Mouse (Mus musculus): ENCODE measurements around the gene Hnf1b. TPM values are rescaled to one million over a fixed set of nuclear protein-coding genes. Genes with fewer than 3 reads are reported as not detected.

Gene Hnf1b
- total and polyA plus RNA-seq, 3 experiments, result 0.33 TPM; not detected in 2

GRCm38 (mm10) chr11:83882552-83882951, 32.7 kb downstream of the Hnf1b start:
- Histone ChIP-seq H3K27ac (no peak overlapping the region), H3K27me3 (ENCODE audit: control insufficient read depth, insufficient read depth, low read length) (no peaks in the 10 kb centered on the region), H3K4me3 (no peak overlapping the region), H3K36me3 (ENCODE audit: control insufficient read depth, insufficient read depth, low read length) (no peaks in the 10 kb centered on the region), H3K4me1 (ENCODE audit: control insufficient read depth, insufficient read depth, low read length) (0 out of 2 replicates have a peak, but pooled peaks cover 1% of the 10 kb centered on the region), H3K9ac (ENCODE audit: low read depth, low read length) (no peak overlapping the region), H3K79me2 (replicated peaks; ENCODE audit: control insufficient read depth, insufficient read depth, low read length) (no peaks in the 10 kb centered on the region)
- 21% methylated on average over 6 of the region's 6 CpGs for WGBS
- no peak for DNase-seq
- intact Hi-C loops (cut with DNase I), result no loop called here
- no peak for TF ChIP-seq EP300 (IDR thresholded peaks at IDR 0.05; ENCODE audit: insufficient read depth, low read depth, low read length)
- TF ChIP-seq POLR2A (IDR thresholded peaks at IDR 0.05; ENCODE audit: insufficient read depth, low read depth, low read length), result no peak
- TF ChIP-seq CTCF (IDR thresholded peaks at IDR 0.05), result no peak

- Histone ChIP-seq H3K27ac (no peak overlapping the region), H3K4me3 (no peak overlapping the region), H3K36me3 (ENCODE audit: control insufficient read depth, insufficient read depth, low read length) (no peaks in the 10 kb centered on the region), H3K79me2 (replicated peaks; ENCODE audit: control insufficient read depth, insufficient read depth, low read length) (no peaks in the 10 kb centered on the region), H3K9ac (ENCODE audit: low read depth, low read length) (no peak overlapping the region), H3K4me1 (ENCODE audit: control insufficient read depth, insufficient read depth, low read length) (no peaks in the 10 kb centered on the region), H3K27me3 (ENCODE audit: control insufficient read depth, insufficient read depth, low read length) (no peaks in the 10 kb centered on the region)
- no peak for DNase-seq
- intact Hi-C loops (cut with DNase I), result no loop called here
- no peak for TF ChIP-seq POLR2A (IDR thresholded peaks at IDR 0.05; ENCODE audit: insufficient read depth, low read depth, low read length)
- TF ChIP-seq CTCF (IDR thresholded peaks at IDR 0.05), result no peak
- no peak for TF ChIP-seq EP300 (IDR thresholded peaks at IDR 0.05; ENCODE audit: insufficient read depth, low read depth, low read length)
- WGBS, result 55% methylated on average over 6 of the region's 6 CpGs
Measured at GRCm38 (mm10) chr11:83883074-83883473, 33.2 kb downstream of the Hnf1b start.

DNA sequence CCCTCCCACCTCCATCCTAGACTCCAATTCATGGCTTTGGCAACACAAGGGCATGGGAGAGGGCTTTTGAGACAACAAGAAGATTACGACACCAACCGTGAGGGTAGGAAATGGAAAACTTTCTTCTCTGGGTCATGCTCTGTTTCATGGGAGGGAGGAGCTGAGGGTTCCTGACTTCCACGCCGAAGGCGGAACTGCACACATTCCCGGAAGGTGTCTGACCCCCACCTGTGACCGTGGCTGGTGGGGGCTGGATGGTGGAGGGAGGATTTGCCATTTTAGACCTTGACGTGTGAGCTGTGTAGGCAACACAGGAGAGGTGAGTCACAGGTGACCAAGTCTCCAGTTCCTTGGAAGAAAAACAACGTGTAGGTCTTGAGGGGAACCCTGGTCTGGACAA, 33.9 kb downstream of the Hnf1b start:
- TF ChIP-seq POLR2A (IDR thresholded peaks at IDR 0.05; ENCODE audit: insufficient read depth, low read depth, low read length), result no peak
- no peak for TF ChIP-seq EP300 (IDR thresholded peaks at IDR 0.05; ENCODE audit: insufficient read depth, low read depth, low read length)
- TF ChIP-seq CTCF (IDR thresholded peaks at IDR 0.05), result no peak
- no peaks in the 10 kb centered on the region for H3K79me2 ChIP-seq (replicated peaks; ENCODE audit: control insufficient read depth, insufficient read depth, low read length)
- DNase-seq, result no peak
- H3K4me3 ChIP-seq, result no peak overlapping the region
- intact Hi-C loops (cut with DNase I), result no loop called here
- WGBS, result 78% methylated on average over 9 of the region's 9 CpGs
- no peak overlapping the region for H3K27ac ChIP-seq
- no peaks in the 10 kb centered on the region for H3K36me3 ChIP-seq (ENCODE audit: control insufficient read depth, insufficient read depth, low read length)
- no peaks in the 10 kb centered on the region for H3K4me1 ChIP-seq (ENCODE audit: control insufficient read depth, insufficient read depth, low read length)
- H3K27me3 ChIP-seq (ENCODE audit: control insufficient read depth, insufficient read depth, low read length), result no peaks in the 10 kb centered on the region
- no peak overlapping the region for H3K9ac ChIP-seq (ENCODE audit: low read depth, low read length)

GRCm38 (mm10) chr11:83885175-83885574, 35.3 kb downstream of the Hnf1b start:
- no peaks in the 10 kb centered on the region for H3K36me3 ChIP-seq (ENCODE audit: control insufficient read depth, insufficient read depth, low read length)
- H3K27ac ChIP-seq, result no peak overlapping the region
- TF ChIP-seq CTCF (IDR thresholded peaks at IDR 0.05) (no peak), POLR2A (IDR thresholded peaks at IDR 0.05; ENCODE audit: insufficient read depth, low read depth, low read length) (no peak), EP300 (IDR thresholded peaks at IDR 0.05; ENCODE audit: insufficient read depth, low read depth, low read length) (no peak)
- no peak overlapping the region for H3K9ac ChIP-seq (ENCODE audit: low read depth, low read length)
- no peaks in the 10 kb centered on the region for H3K4me1 ChIP-seq (ENCODE audit: control insufficient read depth, insufficient read depth, low read length)
- peaks cover 1% of the 10 kb centered on the region; the same call in 1 of the 2 replicates for H3K27me3 ChIP-seq (ENCODE audit: control insufficient read depth, insufficient read depth, low read length)
- no peak for DNase-seq
- H3K79me2 ChIP-seq (replicated peaks; ENCODE audit: control insufficient read depth, insufficient read depth, low read length), result no peaks in the 10 kb centered on the region
- WGBS, result 93% methylated on average over 8 of the region's 8 CpGs
- no peak overlapping the region for H3K4me3 ChIP-seq
- intact Hi-C loops (cut with DNase I), result no loop called here

GRCm38 (mm10) chr11:83886746-83887145, 36.9 kb downstream of the Hnf1b start:
- WGBS, result 75% methylated on average over 3 of the region's 3 CpGs
- TF ChIP-seq POLR2A (IDR thresholded peaks at IDR 0.05; ENCODE audit: insufficient read depth, low read depth, low read length) (no peak), EP300 (IDR thresholded peaks at IDR 0.05; ENCODE audit: insufficient read depth, low read depth, low read length) (no peak), CTCF (IDR thresholded peaks at IDR 0.05) (no peak)
- DNase-seq, result no peak
- H3K4me1 ChIP-seq (ENCODE audit: control insufficient read depth, insufficient read depth, low read length), result no peaks in the 10 kb centered on the region
- H3K27me3 ChIP-seq (ENCODE audit: control insufficient read depth, insufficient read depth, low read length), result peaks cover 1% of the 10 kb centered on the region; the same call in 1 of the 2 replicates
- no peaks in the 10 kb centered on the region for H3K36me3 ChIP-seq (ENCODE audit: control insufficient read depth, insufficient read depth, low read length)
- no peak overlapping the region for H3K9ac ChIP-seq (ENCODE audit: low read depth, low read length)
- no peaks in the 10 kb centered on the region for H3K79me2 ChIP-seq (replicated peaks; ENCODE audit: control insufficient read depth, insufficient read depth, low read length)
- H3K27ac ChIP-seq, result no peak overlapping the region
- H3K4me3 ChIP-seq, result no peak overlapping the region
- intact Hi-C loops (cut with DNase I), result no loop called here

DNA sequence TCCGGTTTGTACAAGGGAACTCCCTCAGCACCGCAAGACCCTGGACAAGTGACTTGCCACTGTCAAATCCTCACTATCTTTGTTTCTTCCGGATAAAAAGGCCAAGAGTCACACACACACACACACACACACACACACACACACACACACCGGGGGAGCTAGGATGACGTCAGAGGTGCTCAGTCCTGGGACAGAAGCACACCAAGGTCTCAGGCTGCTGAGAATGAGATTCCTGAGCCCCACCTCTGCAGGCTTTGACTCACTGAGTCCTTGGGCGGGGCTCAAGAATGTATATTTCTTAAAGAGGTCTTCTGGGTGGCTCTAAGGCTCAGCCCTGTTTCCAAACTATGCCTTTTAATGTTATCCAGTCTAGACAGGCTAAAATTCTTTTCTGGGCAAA, 41.5 kb downstream of the Hnf1b start:
- Histone ChIP-seq H3K27me3 (ENCODE audit: control insufficient read depth, insufficient read depth, low read length) (peaks cover 1% of the 10 kb centered on the region; the same call in 1 of the 2 replicates), H3K79me2 (replicated peaks; ENCODE audit: control insufficient read depth, insufficient read depth, low read length) (no peaks in the 10 kb centered on the region), H3K4me3 (no peak overlapping the region), H3K36me3 (ENCODE audit: control insufficient read depth, insufficient read depth, low read length) (no peaks in the 10 kb centered on the region), H3K4me1 (ENCODE audit: control insufficient read depth, insufficient read depth, low read length) (no peaks in the 10 kb centered on the region), H3K9ac (ENCODE audit: low read depth, low read length) (no peak overlapping the region), H3K27ac (no peak overlapping the region)
- 31% methylated on average over 6 of the region's 6 CpGs for WGBS
- DNase-seq, result no peak
- TF ChIP-seq POLR2A (IDR thresholded peaks at IDR 0.05; ENCODE audit: insufficient read depth, low read depth, low read length) (no peak), EP300 (IDR thresholded peaks at IDR 0.05; ENCODE audit: insufficient read depth, low read depth, low read length) (no peak), CTCF (IDR thresholded peaks at IDR 0.05) (no peak)
- intact Hi-C loops (cut with DNase I), result no loop called here

Measured in heart, adult 2 months (tissue).